15 mouse cellular contexts compared by ENCODE assay signal in genomic region chr3:158558631-158559030, GRCm38 (mm10). TPM values are rescaled to one million over a fixed set of nuclear protein-coding genes. Genes with fewer than 3 reads are reported as not detected.
DNase-seq lines count a peak whose midpoint lies in the region; ATAC-seq lines count a peak whose summit lies in the region.
"Had no signal": no experiment of that assay in that cellular context is flagged by ENCODE, and none has a peak within 500 bp of the region (broad histone marks: within the 10 kb centered on the region; RNA-seq: fewer than 3 reads in every experiment).

No protein-coding gene starts in this region.

- H3K9me3 ChIP-seq in forebrain, embryonic 14.5 days (replicated peaks; ENCODE audit: control insufficient read depth, low read length): no peaks in the 10 kb centered on the region
- no peaks in the 10 kb centered on the region for H3K9me3 ChIP-seq in hindbrain, embryonic 16.5 days (ENCODE audit: control insufficient read depth, low read length)
- no peaks in the 10 kb centered on the region for H3K9me3 ChIP-seq in neural tube, embryonic 14.5 days (ENCODE audit: control insufficient read depth, low read length)
- H3K9me3 ChIP-seq: limb, embryonic 10.5 days; liver, embryonic 15.5 days had no signal

- H3K27me3 ChIP-seq in forebrain, embryonic 14.5 days (replicated peaks; ENCODE audit: control insufficient read depth, insufficient read depth, low read length): no peaks in the 10 kb centered on the region
- H3K27me3 ChIP-seq in hindbrain, embryonic 16.5 days (replicated peaks; ENCODE audit: control insufficient read depth, insufficient read depth, low read length): no peaks in the 10 kb centered on the region
- H3K27me3 ChIP-seq in neural tube, embryonic 14.5 days (ENCODE audit: control insufficient read depth, insufficient read depth, low read length): no peaks in the 10 kb centered on the region; the same call in 1 of the 2 replicates
- H3K27me3 ChIP-seq: Patski had no signal

- peak; percentile 42 to 60 for DNase-seq in layer of hippocampus, adult 18-20 months (ENCODE audit: low spot score in 2 of 2)
- no peak for DNase-seq in layer of hippocampus, postnatal 10 days (ENCODE audit: low spot score in 2 of 2)
- peak; percentile 33 for DNase-seq in forebrain, embryonic 14.5 days (ENCODE audit: low spot score)
- no peak for DNase-seq in spleen, postnatal 4 days (ENCODE audit: low spot score in 2 of 2)
- DNase-seq in adipocyte (ENCODE audit: low spot score): no peak
- DNase-seq: adrenal gland, adult 2 months; kidney, postnatal 14 days had no signal

- H3K9ac ChIP-seq in forebrain, embryonic 14.5 days (ENCODE audit: low read length): no peak overlapping the region
- no peak overlapping the region for H3K9ac ChIP-seq in hindbrain, embryonic 16.5 days (ENCODE audit: low read depth, low read length)
- H3K9ac ChIP-seq in neural tube, embryonic 14.5 days (replicated peaks; ENCODE audit: low read depth, low read length): no peak overlapping the region
- H3K9ac ChIP-seq: liver, embryonic 15.5 days had no signal

- no peak for ATAC-seq in forebrain, embryonic 14.5 days
- no peak for ATAC-seq in hindbrain, embryonic 16.5 days
- no peak for ATAC-seq in neural tube, embryonic 14.5 days (ENCODE audit: low read depth)
- ATAC-seq: Patski had no signal

- peak overlapping the region; percentile 72 for H3K4me3 ChIP-seq in forebrain, embryonic 14.5 days (ENCODE audit: low read depth, low read length)
- H3K4me3 ChIP-seq in hindbrain, embryonic 16.5 days (ENCODE audit: low read length): peak overlapping the region; percentile 91
- H3K4me3 ChIP-seq in neural tube, embryonic 14.5 days (ENCODE audit: low read depth, low read length): peak overlapping the region; percentile 88
- H3K4me3 ChIP-seq: limb, embryonic 10.5 days; liver, embryonic 15.5 days had no signal

- H3K36me3 ChIP-seq in forebrain, embryonic 14.5 days (ENCODE audit: control insufficient read depth, insufficient read depth, low read length): no peaks in the 10 kb centered on the region
- H3K36me3 ChIP-seq in hindbrain, embryonic 16.5 days (ENCODE audit: control insufficient read depth, insufficient read depth, low read length): no peaks in the 10 kb centered on the region
- H3K36me3 ChIP-seq in neural tube, embryonic 14.5 days (ENCODE audit: control insufficient read depth, insufficient read depth, low read length): no peaks in the 10 kb centered on the region
- H3K36me3 ChIP-seq: limb, embryonic 10.5 days; liver, embryonic 15.5 days had no signal

- no peak overlapping the region; the same call in 1 of the 2 replicates for H3K27ac ChIP-seq in forebrain, embryonic 14.5 days (ENCODE audit: low read depth, low read length)
- H3K27ac ChIP-seq in hindbrain, embryonic 16.5 days (ENCODE audit: low read depth, low read length): no peak overlapping the region
- no peak overlapping the region for H3K27ac ChIP-seq in neural tube, embryonic 14.5 days (ENCODE audit: low read depth, low read length)
- H3K27ac ChIP-seq: limb, embryonic 10.5 days; liver, embryonic 15.5 days had no signal

- peaks cover 5% of the 10 kb centered on the region for H3K4me1 ChIP-seq in forebrain, embryonic 14.5 days (ENCODE audit: control insufficient read depth, insufficient read depth, low read length)
- no peaks in the 10 kb centered on the region; the same call in 1 of the 2 replicates for H3K4me1 ChIP-seq in hindbrain, embryonic 16.5 days (ENCODE audit: control insufficient read depth, insufficient read depth, low read depth, low read length)
- H3K4me1 ChIP-seq in neural tube, embryonic 14.5 days (ENCODE audit: control insufficient read depth, insufficient read depth, low read length): 0 out of 2 replicates have a peak, but pooled peaks cover 7% of the 10 kb centered on the region
- H3K4me1 ChIP-seq: liver, embryonic 15.5 days had no signal

- H3K4me2 ChIP-seq in forebrain, embryonic 14.5 days (ENCODE audit: low read length): peak overlapping the region; percentile 79
- peak overlapping the region; percentile 84 for H3K4me2 ChIP-seq in hindbrain, embryonic 16.5 days (ENCODE audit: low read length)
- H3K4me2 ChIP-seq in neural tube, embryonic 14.5 days (ENCODE audit: low read depth, low read length): peak overlapping the region; percentile 56
- H3K4me2 ChIP-seq: liver, embryonic 15.5 days had no signal

RNA-seq across cellular contexts. Expression of gene Lrrc7, which starts 3.4 kb away (rescaled TPM):
- 100 to 1,000 TPM; 102 to 112 TPM for total RNA-seq in layer of hippocampus, adult 18-20 months (2021)
- 100 to 1,000 TPM; 101 to 110 TPM for total RNA-seq in layer of hippocampus, postnatal 10 days (2021)
- polyA plus RNA-seq in forebrain, embryonic 14.5 days (2014; fragmentation: Nextera tagmentation; extraction: Ambion mirVana): 5.0 and 9.9 TPM in 2 replicates
- polyA plus RNA-seq in hindbrain, embryonic 16.5 days (2015; fragmentation: Nextera tagmentation; extraction: Ambion mirVana): 8.0 and 10.7 TPM in 2 replicates
- 18.1 and 22.5 TPM in 2 replicates for polyA plus RNA-seq in neural tube, embryonic 14.5 days (2014; fragmentation: Nextera tagmentation; extraction: Ambion mirVana)
- total RNA-seq: hematopoietic stem cell, adult 5-6 weeks; megakaryocyte progenitor cell, adult 5-6 weeks had no signal
- polyA plus RNA-seq: adrenal gland, adult 2 months; small intestine, adult 2 months had no signal

Comparison
In these comparisons a context has a peak if more than half of its experiments do, and no peak if none do; other contexts are left out.
1. DNase-seq: peak in layer of hippocampus, adult 18-20 months (2 of 2) and forebrain, embryonic 14.5 days (single experiment); none in layer of hippocampus, postnatal 10 days (0 of 2), spleen, postnatal 4 days (0 of 2) and adipocyte (single experiment).
2. Peak in every context shown above with its lines, with median percentiles within 50 percentile points of each other: H3K4me2 ChIP-seq and H3K4me3 ChIP-seq.